Mouse (Mus musculus) layer of hippocampus, adult 2 months (tissue): ENCODE data around the gene Zfand4. TPM values are rescaled to one million over a fixed set of nuclear protein-coding genes. Genes with fewer than 3 reads are reported as not detected.
"Not testable (repeated sequence)": the region's sequence is repeated elsewhere in the genome, so short reads cannot be mapped to it uniquely, and the experiment has no call there.

Source experiments
- DNase-seq, 2 experiments: peaks; one replicate each; pipeline ENCODE4 v3.0.0; 2022; ENCODE audit warnings: low spot score in 2 of 2
- H3K27ac ChIP-seq: fragments of 200-600 bp; 2 replicates; pipeline ENCODE4 v1.8.1; 2022
- H3K4me3 ChIP-seq: fragments of 200-600 bp; 2 replicates; pipeline ENCODE4 v1.8.1; 2022; ENCODE audit warnings: mild to moderate bottlenecking
- CTCF ChIP-seq: fragments of 200-600 bp; conservative IDR thresholded peaks from 2 replicates; pipeline ENCODE4 v1.8.1; 2022; ENCODE audit warnings: antibody characterized with exemption, mild to moderate bottlenecking, moderate library complexity
- total RNA-seq, 2 experiments: library from RNA; stranded (reverse); gene quantifications; 2 replicates each; pipeline ENCODE4 v1.2.3; 2021

Gene Zfand4
- total RNA-seq, 2 experiments from 2014 or later, result 8.0 to 8.1 TPM

- H3K4me3 ChIP-seq, result peak overlapping the region; percentile 72
- DNase-seq, result no peak
- peak overlapping the region; percentile 89 for H3K27ac ChIP-seq
- TF ChIP-seq CTCF, result no peak
These were observed 74.5 kb downstream of the Zfand4 start for GRCm38 (mm10) chr6:116338520-116338919.

GRCm38 (mm10) chr6:116339088-116339487 is 75.1 kb downstream of the Zfand4 start:
- no peak for TF ChIP-seq CTCF
- DNase-seq, result no peak
- H3K27ac ChIP-seq, result no peak overlapping the region; the same call in 1 of the 2 replicates
- peak overlapping the region; percentile 72 for H3K4me3 ChIP-seq

GRCm38 (mm10) chr6:116340521-116340920 is 76.5 kb downstream of the Zfand4 start:
- no peak for DNase-seq
- TF ChIP-seq CTCF, result no peak
- no peak overlapping the region for H3K4me3 ChIP-seq
- H3K27ac ChIP-seq, result no peak overlapping the region

GRCm38 (mm10) chr6:116347953-116348352 is 83.9 kb downstream of the Zfand4 start:
- TF ChIP-seq CTCF, result no peak
- no peak overlapping the region for H3K4me3 ChIP-seq
- DNase-seq, result no peak
- H3K27ac ChIP-seq, result no peak overlapping the region

GRCm38 (mm10) chr6:116349997-116350396 is 86.0 kb downstream of the Zfand4 start:
- no peak for TF ChIP-seq CTCF
- H3K4me3 ChIP-seq, result no peak overlapping the region
- no peak overlapping the region for H3K27ac ChIP-seq
- DNase-seq, result no peak

GRCm38 (mm10) chr6:116350643-116351042 is 86.6 kb downstream of the Zfand4 start:
- no peak overlapping the region for H3K4me3 ChIP-seq
- no peak for DNase-seq
- H3K27ac ChIP-seq, result no peak overlapping the region
- no peak for TF ChIP-seq CTCF

GRCm38 (mm10) chr6:116351534-116351933 is 87.5 kb downstream of the Zfand4 start:
- Histone ChIP-seq H3K4me3 (no peak overlapping the region), H3K27ac (no peak overlapping the region)
- DNase-seq, result no peak
- no peak for TF ChIP-seq CTCF

- Histone ChIP-seq H3K4me3 (no peak overlapping the region), H3K27ac (no peak overlapping the region)
- no peak for TF ChIP-seq CTCF
- DNase-seq, result no peak
These were observed 89.4 kb downstream of the Zfand4 start for GRCm38 (mm10) chr6:116353428-116353827.

- H3K27ac ChIP-seq, DNase-seq, H3K4me3 ChIP-seq: not testable (repeated sequence)
These were observed 92.4 kb downstream of the Zfand4 start for GRCm38 (mm10) chr6:116356311-116356947.

- no peak for TF ChIP-seq CTCF
- Histone ChIP-seq H3K4me3 (no peak overlapping the region), H3K27ac (no peak overlapping the region)
- DNase-seq, result peak; percentile 16 to 19
These were observed 92.9 kb downstream of the Zfand4 start for GRCm38 (mm10) chr6:116356948-116357325.

GRCm38 (mm10) chr6:116358056-116358455 is 94.0 kb downstream of the Zfand4 start:
- H3K27ac ChIP-seq, result no peak overlapping the region
- no peak overlapping the region for H3K4me3 ChIP-seq

GRCm38 (mm10) chr6:116359256-116359655 is 95.2 kb downstream of the Zfand4 start:
- Histone ChIP-seq H3K4me3 (no peak overlapping the region), H3K27ac (no peak overlapping the region)
- no peak for DNase-seq
- TF ChIP-seq CTCF, result no peak

More at GRCm38 (mm10) chr6:116358056-116358455, 94.0 kb downstream of the Zfand4 start:
- no peak for DNase-seq
- TF ChIP-seq CTCF, result no peak

GRCm38 (mm10) chr6:116361463-116361862 is 97.4 kb downstream of the Zfand4 start:
- H3K4me3 ChIP-seq, result no peak overlapping the region
- no peak for DNase-seq
- H3K27ac ChIP-seq, result no peak overlapping the region
- TF ChIP-seq CTCF, result no peak

- no peak for TF ChIP-seq CTCF
- no peak for DNase-seq
- no peak overlapping the region for H3K27ac ChIP-seq
- H3K4me3 ChIP-seq, result no peak overlapping the region
These were observed 98.0 kb downstream of the Zfand4 start for GRCm38 (mm10) chr6:116361993-116362392.

GRCm38 (mm10) chr6:116367971-116368370 is 103.9 kb downstream of the Zfand4 start:
- no peak for DNase-seq
- H3K4me3 ChIP-seq, result no peak overlapping the region
- H3K27ac ChIP-seq, result no peak overlapping the region
- TF ChIP-seq CTCF, result no peak
